Mouse (Mus musculus) embryonic facial prominence, embryonic 13.5 days (tissue): ENCODE results near the gene Lpcat1. TPM values are rescaled to one million over a fixed set of nuclear protein-coding genes. Genes with fewer than 3 reads are reported as not detected.

Experiments
- ATAC-seq: fragments of 200-750 bp; cut with Nextera tagmentation; 2 replicates; pipeline ENCODE4 v1.8.0; 2017; ENCODE audit warnings: low read depth; ENCODE audit not compliant: insufficient number of reproducible peaks, insufficient read depth, low FRiP score, low TSS enrichment
- H3K27ac ChIP-seq: fragments of 300-500 bp; sonication (generic); 2 replicates; pipeline ENCODE4 v1.5.1; 2015; ENCODE audit warnings: moderate library complexity, mild to moderate bottlenecking, inconsistent platforms
- H3K27me3 ChIP-seq: fragments of 300-500 bp; sonication (generic); 2 replicates; pipeline ENCODE4 v1.6.1; 2015; ENCODE audit warnings: mild to moderate bottlenecking, inconsistent platforms
- H3K36me3 ChIP-seq: fragments of 300-500 bp; sonication (generic); 2 replicates; pipeline ENCODE4 v1.6.1; 2015; ENCODE audit warnings: mild to moderate bottlenecking, inconsistent platforms
- H3K4me1 ChIP-seq: fragments of 300-500 bp; sonication (generic); 2 replicates; pipeline ENCODE4 v1.6.1; 2015; ENCODE audit warnings: inconsistent platforms
- H3K4me2 ChIP-seq: fragments of 300-500 bp; sonication (generic); 2 replicates; pipeline ENCODE4 v1.6.1; 2015; ENCODE audit warnings: moderate library complexity, mild to moderate bottlenecking, inconsistent platforms
- H3K4me3 ChIP-seq: fragments of 300-500 bp; sonication (generic); 2 replicates; pipeline ENCODE4 v1.5.1; 2015; ENCODE audit warnings: mild to moderate bottlenecking, inconsistent platforms
- H3K9ac ChIP-seq: fragments of 300-500 bp; sonication (generic); 2 replicates; pipeline ENCODE4 v1.6.1; 2015; ENCODE audit warnings: mild to moderate bottlenecking, inconsistent platforms
- H3K9me3 ChIP-seq: fragments of 300-500 bp; sonication (generic); 2 replicates; pipeline ENCODE4 v1.6.1; 2016; ENCODE audit warnings: inconsistent platforms
- WGBS: fragments of 180-500 bp; shearing (Covaris S2); methylation state at CpG from one replicate; pipeline ENCODE4 v1.1.7; 2015; ENCODE audit warnings: mixed read lengths; 5-methylcytosine and 5-hydroxymethylcytosine counted together
- polyA plus RNA-seq: library from polyadenylated mRNA; unstranded; fragments of >200 nt; fragmentation: Nextera tagmentation; extraction: Ambion mirVana; gene quantifications from 2 replicates; pipeline ENCODE4 v1.2.1, GENCODE M21; 2015

Lpcat1 gene
- polyA plus RNA-seq, 1 experiment from 2014 or later = 44.5 TPM

DNA sequence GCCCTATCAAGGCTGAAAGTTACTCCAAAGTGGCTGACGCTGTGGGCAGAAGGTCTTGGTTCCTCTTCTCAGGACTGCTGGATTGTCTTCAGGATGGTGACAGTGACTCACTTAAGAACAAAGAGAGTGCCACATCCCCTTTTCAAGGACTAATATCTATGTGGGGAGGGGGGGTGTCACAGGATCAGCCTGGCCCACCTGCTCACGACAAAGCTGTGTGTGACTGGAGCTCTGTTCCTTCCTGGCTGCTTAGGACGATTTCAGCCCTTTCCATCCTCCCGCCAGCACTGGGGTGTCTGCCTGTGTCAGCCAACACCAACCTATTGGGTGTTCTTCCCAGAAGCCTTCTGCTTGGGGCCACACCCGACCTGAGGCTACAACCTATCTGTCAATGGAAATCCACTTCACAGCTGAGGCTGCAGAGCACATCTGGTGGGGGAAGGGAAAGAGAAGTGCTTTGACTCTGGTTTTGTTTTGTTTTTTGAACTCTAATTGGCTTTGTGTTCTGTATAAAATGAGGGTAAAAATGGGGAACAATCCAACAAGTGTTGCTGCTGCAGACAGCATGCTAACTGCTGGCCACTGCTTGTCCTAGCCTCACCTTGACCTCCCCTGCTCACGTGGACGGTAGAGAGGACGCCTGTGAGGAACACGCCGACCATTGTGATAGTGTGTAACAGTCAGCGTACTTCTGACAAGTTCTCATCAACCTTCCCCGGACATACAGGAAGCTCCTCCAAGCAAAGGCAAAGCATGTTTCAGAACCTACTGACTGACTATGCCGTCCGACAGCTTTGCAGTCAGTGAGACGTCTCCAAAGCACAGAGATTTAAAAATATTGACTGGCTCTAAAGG lies 33.1 kb upstream of the Lpcat1 start:
- Histone ChIP-seq H3K4me1 (no peaks in the 10 kb centered on the region), H3K9me3 (no peaks in the 10 kb centered on the region), H3K27me3 (no peaks in the 10 kb centered on the region), H3K4me3 (no peak overlapping the region), H3K9ac (no peak overlapping the region), H3K27ac (no peak overlapping the region), H3K36me3 (no peaks in the 10 kb centered on the region), H3K4me2 (no peak overlapping the region)
- ATAC-seq = no peak
- WGBS = 81% methylated on average over 15 of the region's 15 CpGs

DNA sequence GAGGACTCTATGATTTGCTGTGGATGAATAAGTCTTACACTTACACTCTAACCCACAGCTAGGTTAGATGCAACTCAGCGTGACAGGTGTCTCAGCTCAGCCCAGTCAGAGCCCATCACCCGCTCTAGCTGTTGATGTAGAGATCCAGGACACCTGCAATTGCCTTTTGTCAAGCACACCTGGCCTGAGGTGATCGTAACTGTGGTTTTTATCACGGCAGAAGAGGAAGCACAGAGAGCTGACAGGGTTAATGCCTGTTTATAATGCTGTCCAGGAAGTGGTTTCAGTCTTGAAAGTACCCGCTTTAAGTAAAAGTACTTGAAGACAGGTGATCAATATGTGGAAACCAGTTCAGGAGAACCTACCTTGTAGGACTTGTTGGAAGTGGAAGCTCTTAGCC lies 32.3 kb upstream of the Lpcat1 start:
- ATAC-seq = no peak
- H3K4me3 ChIP-seq = no peak overlapping the region
- no peak overlapping the region for H3K4me2 ChIP-seq
- no peaks in the 10 kb centered on the region for H3K27me3 ChIP-seq
- no peaks in the 10 kb centered on the region for H3K4me1 ChIP-seq
- 78% methylated on average over 5 of the region's 5 CpGs for WGBS
- H3K27ac ChIP-seq = no peak overlapping the region
- no peaks in the 10 kb centered on the region for H3K36me3 ChIP-seq
- H3K9me3 ChIP-seq = no peaks in the 10 kb centered on the region
- no peak overlapping the region for H3K9ac ChIP-seq

DNA sequence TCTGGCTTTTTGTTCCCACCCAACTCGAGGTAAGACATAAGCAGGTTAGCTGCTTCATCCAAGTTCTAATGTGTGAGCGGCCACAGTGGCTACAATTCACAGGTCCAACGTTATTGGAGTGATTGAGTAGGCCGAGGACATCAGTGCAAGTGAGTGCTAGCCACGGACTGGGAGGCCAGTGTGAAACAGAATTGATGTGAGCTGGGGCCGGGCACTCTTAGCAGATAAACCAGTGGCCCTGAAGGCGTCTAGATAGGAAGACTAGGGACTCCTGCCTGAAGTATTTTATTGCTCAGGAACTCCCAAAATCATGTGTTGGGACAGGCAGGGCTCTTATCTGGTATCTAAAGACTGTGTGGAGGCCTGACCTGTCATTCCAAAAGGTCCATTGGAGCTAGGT lies 31.3 kb upstream of the Lpcat1 start:
- Histone ChIP-seq H3K4me1 (no peaks in the 10 kb centered on the region), H3K27me3 (no peaks in the 10 kb centered on the region), H3K27ac (no peak overlapping the region), H3K36me3 (no peaks in the 10 kb centered on the region), H3K4me2 (no peak overlapping the region), H3K9ac (no peak overlapping the region), H3K9me3 (no peaks in the 10 kb centered on the region), H3K4me3 (no peak overlapping the region)
- 77% methylated on average over 7 of the region's 7 CpGs for WGBS
- ATAC-seq = no peak

DNA sequence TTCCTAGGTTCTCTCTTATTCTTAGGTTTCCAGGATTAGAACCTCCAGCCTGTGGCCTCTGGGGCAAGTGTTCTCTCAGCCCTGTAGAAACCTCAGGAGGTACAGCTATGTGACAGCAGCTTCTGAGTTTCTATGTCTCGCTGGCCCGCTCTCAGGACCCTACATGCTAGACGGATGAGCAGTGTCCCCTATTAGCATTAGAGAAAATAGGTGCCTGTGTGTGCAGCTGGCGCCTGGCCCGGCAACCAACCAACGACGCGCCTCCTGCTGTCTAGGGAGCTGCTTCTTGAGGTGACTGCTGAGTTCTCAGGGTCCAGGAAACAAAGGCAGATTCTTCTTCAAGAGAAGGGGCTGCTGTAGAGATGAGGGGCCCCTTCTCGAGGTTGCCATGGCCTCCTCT lies 27.9 kb upstream of the Lpcat1 start:
- ATAC-seq = no peak
- no peaks in the 10 kb centered on the region for H3K4me1 ChIP-seq
- no peaks in the 10 kb centered on the region for H3K9me3 ChIP-seq
- no peaks in the 10 kb centered on the region for H3K27me3 ChIP-seq
- H3K4me3 ChIP-seq = no peak overlapping the region
- 64% methylated on average over 9 of the region's 9 CpGs for WGBS
- H3K27ac ChIP-seq = no peak overlapping the region
- H3K36me3 ChIP-seq = no peaks in the 10 kb centered on the region
- H3K4me2 ChIP-seq = no peak overlapping the region
- no peak overlapping the region for H3K9ac ChIP-seq

DNA sequence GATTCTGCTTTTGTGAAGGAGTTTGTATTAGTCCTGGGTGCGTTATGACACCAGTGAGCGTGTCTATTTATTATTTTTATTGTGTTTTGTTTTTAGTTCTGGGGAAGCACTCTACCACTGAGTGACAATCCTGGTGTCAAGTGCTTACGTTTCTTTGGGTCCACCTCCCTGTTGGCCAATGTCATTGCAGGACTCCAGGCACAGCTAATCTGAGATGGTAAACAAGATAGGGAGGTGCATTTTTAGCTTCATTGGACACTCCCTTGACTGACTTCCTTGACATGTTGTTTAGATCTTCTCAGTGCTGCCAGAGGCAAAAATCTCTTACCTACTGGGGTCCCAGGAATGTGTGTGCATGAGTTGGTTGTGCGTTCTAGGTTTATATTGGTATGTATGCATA lies 26.0 kb upstream of the Lpcat1 start:
- no peak overlapping the region for H3K27ac ChIP-seq
- no peaks in the 10 kb centered on the region for H3K9me3 ChIP-seq
- H3K27me3 ChIP-seq = no peaks in the 10 kb centered on the region
- no peaks in the 10 kb centered on the region for H3K36me3 ChIP-seq
- ATAC-seq = no peak
- no peak overlapping the region for H3K4me2 ChIP-seq
- no peaks in the 10 kb centered on the region for H3K4me1 ChIP-seq
- WGBS = 79% methylated on average over 4 of the region's 4 CpGs
- no peak overlapping the region for H3K4me3 ChIP-seq
- no peak overlapping the region for H3K9ac ChIP-seq

DNA sequence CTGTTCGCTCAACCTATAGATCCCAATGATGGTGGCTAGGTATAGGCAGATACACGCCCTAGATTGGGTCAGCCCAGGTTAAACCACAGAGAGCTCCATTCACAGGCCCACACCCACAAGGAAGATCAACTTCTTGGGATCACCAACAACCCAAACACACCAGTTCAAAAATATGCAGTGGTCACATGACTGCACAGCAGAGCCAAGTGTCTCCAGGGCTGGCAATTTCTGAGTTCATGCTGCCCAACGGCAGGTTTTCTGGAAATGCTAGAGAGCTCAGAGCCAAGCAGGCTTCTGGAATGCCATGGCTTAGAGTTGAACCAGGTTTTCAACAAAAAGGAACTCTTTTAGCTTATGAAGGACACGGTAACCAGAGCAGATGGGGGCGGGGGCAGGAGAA lies 25.3 kb upstream of the Lpcat1 start:
- Histone ChIP-seq H3K4me3 (no peak overlapping the region), H3K9ac (no peak overlapping the region), H3K27me3 (no peaks in the 10 kb centered on the region), H3K36me3 (no peaks in the 10 kb centered on the region), H3K4me2 (no peak overlapping the region), H3K27ac (no peak overlapping the region), H3K4me1 (peaks cover 3% of the 10 kb centered on the region; the same call in 1 of the 2 replicates), H3K9me3 (no peaks in the 10 kb centered on the region)
- 82% methylated on average over 5 of the region's 5 CpGs for WGBS
- no peak for ATAC-seq

DNA sequence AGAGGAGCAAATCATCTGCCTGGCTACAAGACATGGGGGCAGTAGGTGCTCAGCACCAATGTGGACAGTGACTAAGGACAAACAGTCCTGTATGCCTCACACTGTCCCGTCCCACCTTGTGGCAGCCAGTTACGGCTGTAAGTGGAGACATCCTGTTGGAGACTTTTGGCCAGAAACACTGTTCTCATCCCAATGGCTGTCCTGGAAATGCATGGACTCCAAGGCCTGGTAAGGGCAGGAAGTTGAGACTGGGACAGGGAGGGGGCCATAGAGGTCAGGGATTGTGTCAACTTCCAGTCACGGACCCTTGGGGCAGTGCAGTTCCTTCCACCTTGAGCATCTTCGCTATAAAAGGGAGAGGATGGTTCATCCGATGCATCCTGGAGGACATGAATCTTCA lies 24.6 kb upstream of the Lpcat1 start:
- H3K9ac ChIP-seq = no peak overlapping the region
- peaks cover 7% of the 10 kb centered on the region for H3K4me1 ChIP-seq
- H3K27ac ChIP-seq = no peak overlapping the region
- H3K4me3 ChIP-seq = no peak overlapping the region
- H3K36me3 ChIP-seq = no peaks in the 10 kb centered on the region
- no peak overlapping the region for H3K4me2 ChIP-seq
- 65% methylated on average over 5 of the region's 5 CpGs for WGBS
- ATAC-seq = no peak
- H3K27me3 ChIP-seq = no peaks in the 10 kb centered on the region
- H3K9me3 ChIP-seq = no peaks in the 10 kb centered on the region

DNA sequence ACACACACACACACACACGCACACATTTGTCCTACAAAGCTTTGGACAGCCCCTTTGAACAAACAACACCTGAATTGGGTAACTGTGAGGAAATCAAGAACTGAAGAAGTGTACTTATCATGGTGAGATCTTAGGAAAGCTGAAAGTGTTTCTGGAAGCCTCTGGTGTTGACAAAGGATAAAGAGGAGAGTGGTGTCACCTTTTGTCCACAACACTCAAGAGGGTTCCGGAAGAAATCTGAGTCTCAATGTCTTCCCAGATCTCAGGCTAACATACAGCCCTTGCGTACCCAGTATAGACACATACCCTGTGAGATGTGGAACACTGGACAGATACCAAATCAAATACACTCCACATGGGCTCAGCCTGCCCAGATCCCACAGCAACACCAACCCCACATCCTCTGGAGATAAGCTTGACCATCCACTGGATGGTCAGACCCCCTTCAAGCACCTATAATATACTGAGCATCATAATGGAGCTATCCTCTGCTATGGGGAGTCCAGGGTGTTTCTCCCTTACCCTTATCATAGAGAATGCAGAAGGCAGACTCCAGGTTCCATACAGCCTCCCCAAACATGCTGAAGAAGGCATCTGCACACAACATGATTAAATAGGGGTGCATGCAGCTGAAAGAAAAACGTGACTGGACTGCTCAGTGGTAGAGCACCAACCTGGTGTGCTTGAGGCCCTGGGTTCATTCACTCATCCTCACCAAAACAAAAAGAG lies 23.7 kb upstream of the Lpcat1 start:
- Histone ChIP-seq H3K4me2 (no peak overlapping the region), H3K4me1 (peaks cover 7% of the 10 kb centered on the region), H3K9me3 (no peaks in the 10 kb centered on the region), H3K36me3 (no peaks in the 10 kb centered on the region), H3K4me3 (no peak overlapping the region), H3K9ac (no peak overlapping the region), H3K27ac (no peak overlapping the region), H3K27me3 (no peaks in the 10 kb centered on the region)
- 82% methylated on average over 4 of the region's 4 CpGs for WGBS
- no peak for ATAC-seq

DNA sequence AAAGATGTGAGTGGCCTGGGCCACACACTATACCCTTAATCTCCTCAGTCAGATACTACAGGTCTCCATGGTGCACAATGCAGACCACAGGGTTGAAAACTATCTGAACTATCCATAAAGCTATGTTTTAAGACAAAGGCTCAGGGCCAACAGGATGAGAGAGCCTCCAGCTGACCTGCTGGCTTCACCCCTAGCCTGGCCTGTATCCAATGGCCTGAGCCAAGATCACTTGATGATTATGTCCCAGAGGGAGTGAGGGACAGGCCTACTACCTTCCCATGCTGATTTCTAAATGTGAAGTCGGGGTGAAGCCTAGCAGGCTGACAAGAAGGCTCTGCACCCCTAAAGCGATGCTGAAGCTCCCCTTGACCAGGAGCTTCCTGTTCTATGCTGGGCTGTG lies 21.9 kb upstream of the Lpcat1 start:
- no peaks in the 10 kb centered on the region; the same call in 1 of the 2 replicates for H3K27me3 ChIP-seq
- ATAC-seq = no peak
- H3K4me2 ChIP-seq = no peak overlapping the region
- no peaks in the 10 kb centered on the region for H3K9me3 ChIP-seq
- H3K4me1 ChIP-seq = peaks cover 7% of the 10 kb centered on the region
- H3K9ac ChIP-seq = no peak overlapping the region
- no peaks in the 10 kb centered on the region for H3K36me3 ChIP-seq
- H3K4me3 ChIP-seq = no peak overlapping the region
- 78% methylated on average over 2 of the region's 2 CpGs for WGBS
- no peak overlapping the region for H3K27ac ChIP-seq

DNA sequence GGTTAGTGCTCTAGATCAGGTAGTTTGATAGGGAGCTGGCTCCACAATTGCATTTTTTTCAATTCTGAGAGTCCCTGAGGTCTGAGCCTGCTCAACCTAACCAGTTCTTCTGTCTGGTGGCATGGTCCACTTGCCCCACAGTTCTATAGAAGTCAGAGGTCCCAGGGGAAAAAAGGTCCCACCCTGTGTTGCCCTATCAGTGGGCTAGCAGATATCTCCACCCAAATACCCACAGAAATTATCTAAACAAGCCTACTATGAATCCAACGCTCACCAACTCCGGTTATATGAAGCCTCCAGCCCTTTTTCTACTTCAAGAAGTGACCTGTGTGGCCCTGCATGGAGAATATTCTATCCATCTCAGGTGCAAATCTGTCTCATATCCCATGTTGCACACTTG lies 20.9 kb upstream of the Lpcat1 start:
- Histone ChIP-seq H3K36me3 (no peaks in the 10 kb centered on the region), H3K4me1 (peaks cover 7% of the 10 kb centered on the region), H3K9me3 (no peaks in the 10 kb centered on the region), H3K4me2 (no peak overlapping the region), H3K27ac (no peak overlapping the region), H3K9ac (no peak overlapping the region), H3K27me3 (no peaks in the 10 kb centered on the region; the same call in 1 of the 2 replicates), H3K4me3 (no peak overlapping the region)
- no peak for ATAC-seq
- 81% methylated on average over 2 of the region's 2 CpGs for WGBS

DNA sequence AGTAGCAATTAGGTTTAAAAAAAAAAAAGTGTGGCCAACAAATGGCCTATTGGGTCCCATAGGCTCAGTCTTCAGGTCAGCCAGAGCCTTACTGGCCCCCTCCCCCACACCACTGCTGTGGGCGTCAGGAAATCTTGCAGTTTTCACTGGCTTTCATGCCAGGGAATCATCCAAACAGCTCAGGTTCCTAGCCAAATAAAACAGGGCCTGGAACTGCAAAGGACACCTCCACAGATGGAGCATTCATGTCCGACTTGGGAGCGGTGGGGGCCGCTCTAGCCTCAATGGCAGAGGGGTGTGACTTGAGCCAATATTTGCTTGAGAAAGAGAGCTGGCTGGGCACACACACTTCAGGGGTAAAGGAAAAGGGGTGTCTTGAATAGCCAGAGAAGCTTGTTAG lies 20.5 kb upstream of the Lpcat1 start:
- peak; percentile 71; the same call in 1 of the 2 replicates for ATAC-seq
- H3K4me2 ChIP-seq = no peak overlapping the region

DNA sequence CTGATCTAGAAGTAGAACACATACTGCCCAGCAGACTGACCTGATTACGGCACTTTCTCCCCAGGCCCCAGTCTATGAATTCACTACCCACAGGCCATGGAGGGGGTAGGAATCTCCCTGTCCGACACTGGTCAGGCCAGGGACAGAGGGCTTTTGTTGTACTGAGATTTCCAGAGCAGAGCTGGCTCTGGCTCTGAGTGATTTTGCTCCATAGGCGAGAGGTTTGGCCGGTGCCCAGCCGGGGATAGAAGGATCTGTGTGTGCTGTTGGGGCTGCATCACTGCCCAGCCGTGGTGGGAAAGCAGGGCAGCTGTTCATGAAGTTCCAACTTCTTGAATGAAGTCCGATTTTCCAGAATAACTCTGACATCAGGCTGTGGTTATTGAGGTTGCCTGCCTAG lies 20.1 kb upstream of the Lpcat1 start:
- no peaks in the 10 kb centered on the region for H3K9me3 ChIP-seq
- H3K36me3 ChIP-seq = no peaks in the 10 kb centered on the region
- no peaks in the 10 kb centered on the region; the same call in 1 of the 2 replicates for H3K27me3 ChIP-seq
- no peak overlapping the region for H3K9ac ChIP-seq
- H3K27ac ChIP-seq = 0 out of 2 replicates have a peak overlapping the region, but pooled peaks have one; percentile 33
- peak; percentile 63 for ATAC-seq
- H3K4me3 ChIP-seq = no peak overlapping the region
- no peak overlapping the region for H3K4me2 ChIP-seq
- H3K4me1 ChIP-seq = peaks cover 7% of the 10 kb centered on the region
- 30% methylated on average over 7 of the region's 7 CpGs for WGBS

More for the DNA sequence above, 20.5 kb upstream of the Lpcat1 start:
- Histone ChIP-seq H3K27ac (0 out of 2 replicates have a peak overlapping the region, but pooled peaks have one; percentile 33), H3K4me3 (no peak overlapping the region), H3K9me3 (no peaks in the 10 kb centered on the region), H3K27me3 (no peaks in the 10 kb centered on the region; the same call in 1 of the 2 replicates), H3K36me3 (no peaks in the 10 kb centered on the region), H3K4me1 (peaks cover 7% of the 10 kb centered on the region), H3K9ac (no peak overlapping the region)
- WGBS = 52% methylated on average over 4 of the region's 4 CpGs
